Mouse (Mus musculus) cerebellum, postnatal 25 days (tissue): Measurements from ENCODE around the gene Sh3yl1.

Source experiments
- DNase-seq, 2 experiments: peaks; one replicate each; pipeline ENCODE4 v3.0.0; 2021; ENCODE audit warnings: mixed read lengths in 2 of 2

Gene Sh3yl1

GRCm38 (mm10) chr12:30970700-30971099 lies 59.2 kb downstream of the Sh3yl1 start:
- DNase-seq: no peak

- no peak for DNase-seq
Observed at GRCm38 (mm10) chr12:31003795-31004194, 92.3 kb downstream of the Sh3yl1 start.

GRCm38 (mm10) chr12:31005010-31005409 lies 93.5 kb downstream of the Sh3yl1 start:
- DNase-seq: peak; percentile 53 to 82

GRCm38 (mm10) chr12:31008171-31008570 lies 96.7 kb downstream of the Sh3yl1 start:
- DNase-seq: peak in 1 of 2 experiments; percentile 19
